Mouse (Mus musculus) forebrain, embryonic 13.5 days (tissue): ENCODE measurements at regions not wholly inside any gene's neighbourhood (a gene's known extent, or its start where the extent isn't known, plus 50 kb on each side); places are given as distances from the start of the nearest gene placed in this dataset.

ENCODE experiments used
- ATAC-seq: fragments of 200-750 bp; cut with Nextera tagmentation; 2 replicates; pipeline ENCODE4 v1.8.0; 2017
- H3K27ac ChIP-seq: fragments of 300-500 bp; sonication (generic); 2 replicates; pipeline ENCODE4 v1.5.1; 2015; ENCODE audit warnings: inconsistent platforms, mild to moderate bottlenecking, moderate library complexity
- H3K27me3 ChIP-seq: fragments of 300-500 bp; sonication (generic); 2 replicates; pipeline ENCODE4 v1.6.1; 2015; ENCODE audit warnings: mild to moderate bottlenecking, inconsistent platforms
- H3K36me3 ChIP-seq: fragments of 300-500 bp; sonication (generic); 2 replicates; pipeline ENCODE4 v1.6.1; 2015; ENCODE audit warnings: mild to moderate bottlenecking, inconsistent platforms; ENCODE audit not compliant: poor library complexity, severe bottlenecking
- H3K4me1 ChIP-seq: fragments of 300-500 bp; sonication (generic); 2 replicates; pipeline ENCODE4 v1.6.1; 2015; ENCODE audit warnings: inconsistent platforms
- H3K4me2 ChIP-seq: fragments of 300-500 bp; sonication (generic); 2 replicates; pipeline ENCODE4 v1.6.1; 2015; ENCODE audit warnings: inconsistent platforms, mild to moderate bottlenecking, moderate library complexity
- H3K4me3 ChIP-seq: fragments of 300-500 bp; sonication (generic); 2 replicates; pipeline ENCODE4 v1.5.1; 2015; ENCODE audit warnings: mild to moderate bottlenecking, inconsistent platforms
- H3K9ac ChIP-seq: fragments of 300-500 bp; sonication (generic); 2 replicates; pipeline ENCODE4 v1.6.1; 2015; ENCODE audit warnings: mild to moderate bottlenecking, inconsistent platforms
- H3K9me3 ChIP-seq: fragments of 300-500 bp; sonication (generic); replicated peaks from 2 replicates; pipeline ENCODE4 v1.6.1; 2016; ENCODE audit warnings: inconsistent platforms
- WGBS: fragments of 180-500 bp; shearing (Covaris S2); methylation state at CpG from one replicate; pipeline ENCODE4 v1.1.7; 2015; 5-methylcytosine and 5-hydroxymethylcytosine counted together

DNA sequence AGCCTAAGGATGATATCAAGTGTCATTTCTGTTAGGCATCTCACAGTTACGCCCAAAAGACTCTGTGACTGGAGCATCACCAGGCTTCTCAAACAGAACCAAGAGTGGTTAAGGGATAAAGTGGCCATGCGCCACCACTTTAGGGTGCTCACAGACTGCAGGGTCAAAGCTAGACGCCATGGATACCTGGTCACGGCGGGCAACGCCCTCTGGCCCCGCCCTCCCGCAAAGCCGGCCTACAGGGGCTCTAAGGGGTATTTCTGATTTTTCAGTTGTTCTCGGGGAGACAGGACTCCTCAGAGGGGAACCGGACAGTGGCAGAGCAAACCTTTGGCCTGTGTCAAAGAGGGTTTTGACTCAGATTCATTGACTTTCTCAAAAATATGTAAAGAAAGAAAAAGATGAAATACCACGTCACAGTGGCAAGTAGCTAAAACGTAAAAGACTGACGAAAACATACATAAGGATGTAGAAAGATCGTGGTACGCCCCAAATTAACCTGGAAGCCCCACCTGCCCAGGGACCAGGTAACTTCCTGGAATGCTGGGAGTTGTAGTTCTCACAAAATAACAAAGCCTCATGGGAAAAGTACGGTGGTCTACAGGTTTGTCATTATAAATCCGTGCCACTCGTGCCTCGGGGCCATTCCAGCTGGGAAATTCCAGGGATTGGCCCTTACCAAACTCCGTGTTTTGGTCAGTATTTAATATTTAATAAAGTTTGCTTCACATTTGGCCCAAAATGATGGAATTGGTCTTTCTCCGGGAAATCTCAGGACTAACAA is 116.1 kb upstream of the Arid2 start:
- peaks cover 14% of the 10 kb centered on the region for H3K4me1 ChIP-seq
- no peak overlapping the region for H3K9ac ChIP-seq
- no peaks in the 10 kb centered on the region for H3K9me3 ChIP-seq
- peak overlapping the region; percentile 46 for H3K4me2 ChIP-seq
- 11% methylated on average over 22 of the region's 22 CpGs for WGBS
- peak overlapping the region; percentile 27 for H3K4me3 ChIP-seq
- 0 out of 2 replicates have a peak, but pooled peaks have one; percentile 41 for ATAC-seq
- no peak overlapping the region for H3K27ac ChIP-seq
- H3K27me3 ChIP-seq, result peaks cover 6% of the 10 kb centered on the region; the same call in 1 of the 2 replicates
- no peaks in the 10 kb centered on the region for H3K36me3 ChIP-seq

DNA sequence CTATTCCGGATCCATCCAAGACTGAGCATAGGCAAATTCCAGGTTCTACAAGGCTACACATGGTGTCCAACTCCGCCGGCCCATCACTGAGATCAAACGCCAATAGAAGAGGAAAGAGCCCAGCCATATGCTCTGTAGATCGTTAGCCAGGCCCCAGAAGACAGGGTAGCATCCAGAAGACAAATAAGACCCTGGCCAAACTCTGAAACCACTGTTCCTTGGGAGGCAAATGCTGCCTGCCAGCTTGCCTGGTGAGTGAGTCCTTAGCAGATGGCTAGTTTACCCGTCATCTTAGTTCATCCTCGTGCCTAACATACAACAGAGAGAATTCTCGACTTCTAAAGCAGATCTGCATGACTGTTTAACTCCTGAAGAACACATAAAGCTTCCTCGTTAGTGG is 109.4 kb upstream of the Arid2 start:
- no peak for ATAC-seq

DNA sequence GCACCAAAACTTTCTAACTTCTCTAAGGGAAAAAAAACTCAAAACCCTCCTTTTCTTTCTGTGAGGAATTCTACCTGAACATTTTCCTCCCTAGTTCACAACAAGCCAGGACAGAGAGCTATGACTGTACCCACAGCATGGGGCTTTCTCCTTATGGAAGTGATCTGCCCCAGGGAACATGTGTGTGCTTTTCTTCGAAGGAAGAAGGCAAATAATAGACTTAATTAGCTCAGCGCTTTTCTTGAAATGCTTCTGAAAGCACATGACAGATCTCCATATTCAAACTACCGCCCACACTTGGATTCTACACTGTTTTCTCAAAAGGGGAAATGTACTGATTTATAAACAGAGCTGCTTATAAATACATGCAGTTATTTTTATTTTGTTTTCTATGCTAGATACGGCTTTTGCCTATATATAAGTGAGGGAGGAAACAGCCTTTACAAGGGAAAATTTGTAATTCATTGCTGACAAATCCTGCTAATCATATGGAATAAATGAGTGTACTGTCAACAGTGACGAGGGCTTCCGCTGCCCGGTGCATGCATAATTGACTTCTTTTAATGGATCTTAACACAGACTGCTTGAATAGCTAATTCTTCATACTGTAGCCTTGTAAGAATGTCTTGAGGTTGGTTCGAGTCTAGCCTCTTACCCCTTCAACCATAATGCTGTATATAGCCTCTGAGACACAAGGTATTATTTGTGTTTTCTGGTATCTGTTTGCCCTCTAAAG is 108.8 kb upstream of the Arid2 start:
- H3K36me3 ChIP-seq, result no peaks in the 10 kb centered on the region
- H3K27me3 ChIP-seq, result no peaks in the 10 kb centered on the region
- WGBS, result 23% methylated on average over 8 of the region's 8 CpGs
- H3K4me1 ChIP-seq, result peaks cover 14% of the 10 kb centered on the region
- no peak overlapping the region; the same call in 1 of the 2 replicates for H3K27ac ChIP-seq
- peak; percentile 83 for ATAC-seq
- no peak overlapping the region for H3K9ac ChIP-seq
- H3K4me3 ChIP-seq, result no peak overlapping the region
- H3K9me3 ChIP-seq, result no peaks in the 10 kb centered on the region
- no peak overlapping the region for H3K4me2 ChIP-seq

More for the DNA sequence above, 109.4 kb upstream of the Arid2 start:
- Histone ChIP-seq H3K27me3 (no peaks in the 10 kb centered on the region), H3K4me3 (no peak overlapping the region), H3K4me1 (peaks cover 14% of the 10 kb centered on the region), H3K36me3 (no peaks in the 10 kb centered on the region), H3K9ac (no peak overlapping the region), H3K9me3 (no peaks in the 10 kb centered on the region), H3K27ac (no peak overlapping the region), H3K4me2 (no peak overlapping the region)
- 54% methylated on average over 9 of the region's 9 CpGs for WGBS

DNA sequence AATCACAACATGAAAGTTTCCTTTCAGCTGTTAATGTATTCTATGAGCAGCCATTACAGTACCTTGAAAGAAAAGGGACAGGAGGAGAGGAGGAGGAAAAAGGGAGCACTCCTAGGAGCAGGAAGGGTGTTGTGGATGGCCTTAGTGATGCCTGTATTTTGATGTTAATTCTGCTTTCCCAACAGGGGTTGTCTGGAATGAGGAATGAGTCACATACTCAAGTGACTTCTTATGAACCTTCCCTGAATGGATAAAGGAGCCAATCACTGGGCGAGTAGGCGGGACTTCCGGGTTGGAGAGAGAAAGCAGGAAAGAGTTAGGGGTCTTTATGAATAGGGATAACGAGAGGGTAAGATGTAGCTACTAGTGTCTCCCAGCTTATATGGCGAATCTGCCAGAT is 107.8 kb upstream of the Arid2 start:
- Histone ChIP-seq H3K27me3 (no peaks in the 10 kb centered on the region), H3K9me3 (no peaks in the 10 kb centered on the region), H3K4me2 (no peak overlapping the region), H3K4me3 (no peak overlapping the region), H3K36me3 (no peaks in the 10 kb centered on the region), H3K4me1 (peaks cover 14% of the 10 kb centered on the region), H3K27ac (no peak overlapping the region), H3K9ac (no peak overlapping the region)
- no peak for ATAC-seq
- WGBS, result 80% methylated on average over 5 of the region's 5 CpGs

DNA sequence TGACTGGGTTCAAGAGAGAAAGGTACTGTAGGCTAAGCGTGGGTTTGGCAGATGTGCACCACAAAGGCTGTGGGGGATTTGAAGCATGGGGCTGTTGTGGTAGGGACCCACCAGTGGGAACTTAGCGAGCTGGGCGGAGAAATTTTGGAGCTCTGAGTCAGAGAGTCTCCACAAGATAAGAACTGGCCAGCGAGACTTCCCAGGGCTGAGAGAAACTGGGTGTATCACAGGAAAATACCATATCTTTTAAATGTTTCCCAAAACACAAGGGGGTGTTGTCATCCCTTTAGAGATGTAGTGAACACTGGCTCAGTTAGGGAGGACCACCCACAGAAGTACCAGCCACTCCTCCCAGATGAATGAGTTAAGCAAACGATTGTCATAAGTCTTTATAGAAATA is 107.3 kb upstream of the Arid2 start:
- no peak overlapping the region for H3K4me2 ChIP-seq
- ATAC-seq, result no peak
- no peak overlapping the region for H3K9ac ChIP-seq
- WGBS, result 85% methylated on average over 5 of the region's 5 CpGs
- H3K27ac ChIP-seq, result no peak overlapping the region
- peaks cover 14% of the 10 kb centered on the region for H3K4me1 ChIP-seq
- no peaks in the 10 kb centered on the region for H3K27me3 ChIP-seq
- H3K4me3 ChIP-seq, result no peak overlapping the region
- H3K36me3 ChIP-seq, result no peaks in the 10 kb centered on the region
- H3K9me3 ChIP-seq, result no peaks in the 10 kb centered on the region

DNA sequence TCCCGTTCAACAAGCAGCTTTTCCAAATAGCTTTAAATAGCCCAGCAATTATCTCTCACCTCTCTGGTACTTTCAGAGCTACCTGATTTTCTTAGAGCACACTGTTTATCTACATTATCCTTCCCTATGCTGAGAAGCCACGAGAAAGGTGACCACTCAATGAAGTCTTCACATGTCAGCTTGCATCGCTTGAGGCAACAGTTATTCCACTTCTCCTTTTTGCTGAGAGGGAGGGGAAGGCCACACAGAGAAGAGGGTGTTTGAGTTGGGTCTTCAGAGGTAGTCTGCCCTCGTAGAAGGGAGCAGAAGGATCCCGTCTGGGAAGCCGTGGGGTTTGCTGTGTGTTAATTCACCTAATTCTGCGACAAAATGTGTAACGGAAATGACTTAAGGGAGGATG is 106.3 kb upstream of the Arid2 start:
- Histone ChIP-seq H3K36me3 (no peaks in the 10 kb centered on the region), H3K4me1 (peaks cover 18% of the 10 kb centered on the region), H3K4me3 (no peak overlapping the region), H3K27me3 (no peaks in the 10 kb centered on the region), H3K9ac (no peak overlapping the region), H3K27ac (no peak overlapping the region), H3K4me2 (no peak overlapping the region), H3K9me3 (no peaks in the 10 kb centered on the region)
- ATAC-seq, result no peak
- WGBS, result 91% methylated on average over 8 of the region's 8 CpGs

DNA sequence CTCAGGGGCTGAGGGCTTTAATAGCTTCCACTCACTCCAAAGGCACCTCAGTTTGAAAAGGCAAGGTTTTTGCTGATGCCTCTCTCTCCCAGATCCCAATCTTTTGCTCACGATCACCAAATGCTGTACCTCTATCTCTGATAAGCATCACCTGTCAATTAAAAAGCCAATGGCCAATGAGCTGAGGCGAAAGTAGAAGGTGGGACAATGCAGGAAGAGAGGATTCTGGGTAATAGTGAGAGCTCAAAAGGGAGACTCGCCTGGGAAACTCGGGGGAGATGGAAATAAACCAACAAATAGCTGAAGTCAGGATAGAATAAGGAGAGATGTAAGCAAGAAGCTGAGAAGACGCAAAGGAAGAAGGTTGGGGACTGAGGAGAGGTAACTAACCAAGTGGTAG is 105.0 kb upstream of the Arid2 start:
- H3K9ac ChIP-seq, result no peak overlapping the region
- no peaks in the 10 kb centered on the region for H3K36me3 ChIP-seq
- no peak for ATAC-seq
- no peaks in the 10 kb centered on the region for H3K9me3 ChIP-seq
- no peaks in the 10 kb centered on the region for H3K27me3 ChIP-seq
- no peak overlapping the region for H3K4me3 ChIP-seq
- H3K27ac ChIP-seq, result no peak overlapping the region
- peaks cover 18% of the 10 kb centered on the region for H3K4me1 ChIP-seq
- H3K4me2 ChIP-seq, result no peak overlapping the region
- WGBS, result 84% methylated on average over 5 of the region's 5 CpGs

DNA sequence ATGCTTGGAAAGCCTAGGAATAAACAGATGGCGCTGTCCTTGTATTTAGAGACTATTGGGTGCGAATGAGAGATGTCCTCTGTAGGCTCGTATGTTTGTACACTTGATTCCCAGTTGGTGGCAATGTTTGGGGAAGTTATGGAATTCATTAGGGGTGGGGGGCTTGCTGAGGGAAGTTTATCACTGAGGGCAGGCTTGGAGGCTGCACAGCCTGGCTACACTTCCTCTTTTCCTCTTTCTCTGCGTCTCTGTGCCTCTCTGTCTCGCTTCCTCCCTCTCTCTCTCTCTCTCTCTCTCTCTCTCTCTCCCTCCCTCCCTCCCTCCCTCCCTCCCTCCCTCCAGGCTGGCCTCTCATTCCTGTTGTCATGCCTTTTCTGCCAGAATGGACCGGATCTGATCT is 104.2 kb upstream of the Arid2 start:
- Histone ChIP-seq H3K9me3 (no peaks in the 10 kb centered on the region), H3K4me3 (no peak overlapping the region), H3K4me1 (peaks cover 14% of the 10 kb centered on the region), H3K4me2 (no peak overlapping the region), H3K27ac (no peak overlapping the region), H3K36me3 (no peaks in the 10 kb centered on the region), H3K9ac (no peak overlapping the region), H3K27me3 (no peaks in the 10 kb centered on the region)
- ATAC-seq, result no peak
- 80% methylated on average over 6 of the region's 6 CpGs for WGBS

DNA sequence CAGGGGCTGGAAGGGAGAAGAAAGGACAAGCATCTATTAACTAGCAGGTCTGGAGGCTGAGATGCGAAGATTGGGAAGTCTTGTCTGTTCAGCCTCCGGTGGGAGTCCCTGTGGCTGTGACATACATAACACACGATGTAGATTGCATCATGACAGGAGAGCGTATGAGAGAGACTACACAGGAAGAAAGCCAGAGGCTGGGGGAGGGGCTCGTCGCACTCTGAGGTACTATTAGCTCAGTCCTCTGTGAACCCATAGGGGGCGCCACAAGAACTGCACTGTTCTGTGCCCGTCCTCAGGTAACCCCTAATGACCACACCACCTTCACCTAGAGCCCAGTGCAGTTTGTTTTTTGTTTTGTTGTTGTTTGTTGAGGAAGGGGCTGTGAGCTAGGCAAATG is 102.7 kb upstream of the Arid2 start:
- no peaks in the 10 kb centered on the region for H3K9me3 ChIP-seq
- peaks cover 3% of the 10 kb centered on the region for H3K4me1 ChIP-seq
- H3K27me3 ChIP-seq, result no peaks in the 10 kb centered on the region
- H3K9ac ChIP-seq, result no peak overlapping the region
- H3K4me3 ChIP-seq, result no peak overlapping the region
- 68% methylated on average over 8 of the region's 8 CpGs for WGBS
- H3K36me3 ChIP-seq, result no peaks in the 10 kb centered on the region
- no peak for ATAC-seq
- no peak overlapping the region for H3K4me2 ChIP-seq
- H3K27ac ChIP-seq, result no peak overlapping the region

DNA sequence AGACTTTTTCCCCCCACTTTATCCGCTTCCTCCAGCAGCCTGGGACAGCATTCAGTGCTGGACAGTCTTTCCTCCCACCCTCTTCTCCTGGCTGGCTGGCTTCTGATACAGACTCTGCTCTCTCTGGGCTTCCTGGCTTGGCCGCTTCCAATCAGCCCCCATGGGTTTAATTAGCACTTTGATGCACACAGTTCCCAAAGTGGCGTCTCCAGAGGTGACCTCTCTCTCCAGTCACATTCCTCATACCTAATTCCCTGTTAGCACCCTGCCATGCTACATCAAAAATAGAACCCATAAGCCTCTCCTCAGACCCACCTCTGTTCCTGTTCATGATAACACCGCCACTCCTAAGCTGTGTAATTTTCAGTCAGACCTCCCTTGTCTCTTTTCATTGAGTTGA is 101.9 kb upstream of the Arid2 start:
- Histone ChIP-seq H3K36me3 (no peaks in the 10 kb centered on the region), H3K27ac (no peak overlapping the region; the same call in 1 of the 2 replicates), H3K4me2 (no peak overlapping the region), H3K9me3 (no peaks in the 10 kb centered on the region), H3K4me1 (peaks cover 3% of the 10 kb centered on the region), H3K27me3 (no peaks in the 10 kb centered on the region), H3K9ac (no peak overlapping the region), H3K4me3 (no peak overlapping the region)
- no peak for ATAC-seq
- WGBS, result 27% methylated on average over 4 of the region's 4 CpGs

DNA sequence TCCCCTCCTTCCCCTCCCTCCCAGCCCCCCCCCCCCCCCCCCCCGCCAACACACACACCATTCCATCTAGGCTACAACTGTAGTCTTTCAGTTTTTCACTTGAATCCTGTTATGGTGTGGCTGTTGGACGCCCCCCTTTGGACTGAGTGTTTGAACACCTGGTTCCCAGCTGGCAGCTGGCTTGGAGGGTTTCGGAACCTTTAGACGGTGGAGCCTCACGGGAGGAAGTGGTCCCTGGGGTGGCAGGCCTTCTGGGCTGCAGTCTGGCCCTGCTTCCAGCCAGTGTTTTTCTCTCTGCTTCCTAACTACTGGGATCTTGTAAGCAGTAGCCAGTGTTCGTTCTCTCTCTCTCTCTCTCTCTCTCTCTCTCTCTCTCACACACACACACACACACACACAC is 101.4 kb upstream of the Arid2 start:
- Histone ChIP-seq H3K4me2 (no peak overlapping the region), H3K36me3 (no peaks in the 10 kb centered on the region), H3K27me3 (no peaks in the 10 kb centered on the region), H3K4me3 (no peak overlapping the region), H3K9me3 (no peaks in the 10 kb centered on the region), H3K4me1 (peaks cover 3% of the 10 kb centered on the region), H3K27ac (no peak overlapping the region; the same call in 1 of the 2 replicates), H3K9ac (no peak overlapping the region)
- ATAC-seq, result no peak
- WGBS, result 28% methylated on average over 5 of the region's 6 CpGs

DNA sequence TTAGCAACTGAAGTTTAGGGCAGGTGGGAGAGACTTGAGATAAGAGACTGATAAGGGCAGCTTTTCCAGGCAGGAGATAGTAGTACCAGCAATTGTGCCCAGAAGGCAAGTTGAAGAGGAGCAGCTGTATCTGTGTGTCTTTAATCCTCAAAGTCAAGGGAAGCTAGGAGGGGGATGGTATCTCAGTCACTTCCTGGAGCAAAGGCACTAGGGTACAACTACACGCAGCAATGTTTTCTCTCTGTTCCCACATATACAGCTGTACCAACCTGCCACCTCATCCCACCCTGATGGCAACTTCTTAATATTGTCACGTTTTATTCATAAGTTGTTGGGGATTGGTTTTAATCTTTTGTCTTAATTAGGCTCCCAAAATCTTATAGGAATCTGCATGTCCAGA is 97.8 kb upstream of the Arid2 start:
- ATAC-seq, result no peak
- WGBS, result 89% methylated on average over 2 of the region's 2 CpGs
- Histone ChIP-seq H3K27ac (no peak overlapping the region), H3K4me1 (peaks cover 3% of the 10 kb centered on the region), H3K36me3 (no peaks in the 10 kb centered on the region), H3K9me3 (no peaks in the 10 kb centered on the region), H3K4me2 (no peak overlapping the region), H3K9ac (no peak overlapping the region), H3K27me3 (no peaks in the 10 kb centered on the region), H3K4me3 (no peak overlapping the region)
